Mouse (Mus musculus) liver, postnatal 0 days (tissue): Measurements from ENCODE around the gene Tbck. TPM values are rescaled to one million over a fixed set of nuclear protein-coding genes. Genes with fewer than 3 reads are reported as not detected.

Experiments used
- ATAC-seq: fragments of 200-750 bp; cut with Nextera tagmentation; 2 replicates; pipeline ENCODE4 v1.8.0; 2017; ENCODE audit warnings: mild to moderate bottlenecking, moderate library complexity
- DNase-seq: peaks from one replicate; pipeline ENCODE4 v3.0.0-alpha.2; 2016
- H3K27ac ChIP-seq: fragments of 300-500 bp; sonication (generic); 2 replicates; pipeline ENCODE4 v1.5.1; 2014; ENCODE audit warnings: antibody characterized with exemption, moderate library complexity, mild to moderate bottlenecking, low read depth
- H3K27me3 ChIP-seq: fragments of 300-500 bp; sonication (generic); 2 replicates; pipeline ENCODE4 v1.6.1; 2014; ENCODE audit warnings: low read length, control low read depth, mixed read lengths; ENCODE audit not compliant: insufficient read depth
- H3K36me3 ChIP-seq: fragments of 300-500 bp; sonication (generic); replicated peaks from 2 replicates; pipeline ENCODE4 v1.6.1; 2014; ENCODE audit warnings: mild to moderate bottlenecking, control low read depth, low read length, moderate library complexity, mixed read lengths; ENCODE audit not compliant: insufficient read depth
- H3K4me1 ChIP-seq: fragments of 300-500 bp; sonication (generic); 2 replicates; pipeline ENCODE4 v1.6.1; 2014; ENCODE audit warnings: antibody characterized with exemption, mild to moderate bottlenecking, control low read depth; ENCODE audit not compliant: insufficient read depth
- H3K4me2 ChIP-seq: fragments of 300-500 bp; sonication (generic); 2 replicates; pipeline ENCODE4 v1.6.1; 2014; ENCODE audit warnings: low read depth, mild to moderate bottlenecking, low read length, moderate library complexity, mixed read lengths
- H3K4me3 ChIP-seq: fragments of 300-500 bp; sonication (generic); 2 replicates; pipeline ENCODE4 v1.5.1; 2014; ENCODE audit warnings: low read depth, low read length
- H3K9ac ChIP-seq: fragments of 300-500 bp; sonication (generic); replicated peaks from 2 replicates; pipeline ENCODE4 v1.6.1; 2014; ENCODE audit warnings: mild to moderate bottlenecking, moderate library complexity
- H3K9me3 ChIP-seq: fragments of 300-500 bp; sonication (generic); 2 replicates; pipeline ENCODE4 v1.6.1; 2016; ENCODE audit warnings: mild to moderate bottlenecking, control low read depth, low read length, mixed read lengths
- CTCF ChIP-seq: sonication (generic); IDR thresholded peaks from 2 replicates; pipeline ENCODE4 v1.5.1; 2016; ENCODE audit warnings: antibody characterized with exemption, low read depth
- EP300 ChIP-seq: IDR thresholded peaks from 2 replicates; pipeline ENCODE4 v1.6.1; 2016; ENCODE audit warnings: antibody characterized with exemption, low read depth, mild to moderate bottlenecking
- WGBS: fragments of 180-500 bp; shearing (Covaris S2); extraction: QIAGEN DNeasy Blood & Tissue Kit; methylation state at CpG from one replicate; pipeline ENCODE4 v1.1.7; 2014; ENCODE audit not compliant: insufficient replicate concordance; 5-methylcytosine and 5-hydroxymethylcytosine counted together
- polyA plus RNA-seq: library from polyadenylated mRNA; unstranded; fragments of >200 nt; fragmentation: Nextera tagmentation; extraction: Ambion mirVana; gene quantifications from 2 replicates; pipeline ENCODE4 v1.2.1, GENCODE M21; 2015

Tbck gene
- polyA plus RNA-seq, 1 experiment from 2014 or later = 5.0 TPM

DNA sequence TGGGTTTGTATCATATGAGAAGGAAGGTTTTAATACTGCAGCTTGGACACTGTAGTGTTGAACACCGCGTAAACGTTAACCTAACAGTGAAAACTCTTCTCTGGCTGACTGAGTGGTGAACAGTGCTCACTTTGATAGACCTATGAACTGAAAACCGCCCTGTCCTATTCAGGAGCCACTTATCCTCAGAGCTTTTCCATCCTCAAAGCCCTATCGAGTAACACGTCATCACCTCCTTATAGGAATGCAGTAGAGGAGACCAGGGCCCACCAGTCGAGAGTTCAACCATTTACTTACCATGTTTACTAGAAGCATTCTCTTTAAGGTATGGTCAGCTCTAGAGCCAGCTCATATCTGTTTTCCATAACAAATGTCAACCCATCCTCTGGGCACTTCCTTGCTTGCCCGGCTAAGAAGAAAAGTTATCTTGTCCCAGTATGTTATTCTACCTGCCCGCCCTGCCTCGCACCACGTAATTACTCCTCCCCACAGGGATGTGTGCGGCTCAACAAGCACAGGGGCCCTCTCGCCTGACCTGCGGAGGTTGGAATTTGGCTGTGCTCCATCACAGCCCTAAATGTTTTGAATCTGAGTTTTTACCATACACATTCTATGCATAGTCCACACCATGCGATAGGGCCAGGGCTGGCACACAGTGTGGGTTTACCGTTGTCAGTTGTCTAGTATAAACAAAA lies 147.4 kb downstream of the Tbck start:
- H3K4me3 ChIP-seq = no peak overlapping the region
- no peaks in the 10 kb centered on the region for H3K4me1 ChIP-seq
- H3K27me3 ChIP-seq = no peaks in the 10 kb centered on the region
- no peak overlapping the region for H3K4me2 ChIP-seq
- DNase-seq (no peak), ATAC-seq (no peak)
- no peaks in the 10 kb centered on the region for H3K9me3 ChIP-seq
- H3K27ac ChIP-seq = no peak overlapping the region
- H3K9ac ChIP-seq = no peak overlapping the region
- 87% methylated on average over 16 of the region's 16 CpGs for WGBS
- TF ChIP-seq EP300 (no peak), CTCF (no peak)
- H3K36me3 ChIP-seq = 0 out of 2 replicates have a peak, but pooled peaks cover 3% of the 10 kb centered on the region

GRCm38 (mm10) chr3:132835118-132835794 lies 151.3 kb downstream of the Tbck start:
- no peak overlapping the region for H3K27ac ChIP-seq
- no peaks in the 10 kb centered on the region for H3K27me3 ChIP-seq
- no peak for ATAC-seq
- no peak for DNase-seq
- H3K9ac ChIP-seq = no peak overlapping the region
- TF ChIP-seq CTCF (no peak), EP300 (no peak)
- no peak overlapping the region for H3K4me2 ChIP-seq
- H3K36me3 ChIP-seq = peaks cover 6% of the 10 kb centered on the region
- WGBS = 57% methylated on average over 6 of the region's 6 CpGs
- no peak overlapping the region for H3K4me3 ChIP-seq
- no peaks in the 10 kb centered on the region for H3K9me3 ChIP-seq
- no peaks in the 10 kb centered on the region for H3K4me1 ChIP-seq

GRCm38 (mm10) chr3:132837134-132837533 lies 153.2 kb downstream of the Tbck start:
- no peaks in the 10 kb centered on the region for H3K4me1 ChIP-seq
- H3K27ac ChIP-seq = no peak overlapping the region
- H3K27me3 ChIP-seq = no peaks in the 10 kb centered on the region
- no peak overlapping the region for H3K9ac ChIP-seq
- ATAC-seq (no peak), DNase-seq (no peak)
- no peak overlapping the region for H3K4me2 ChIP-seq
- no peaks in the 10 kb centered on the region for H3K9me3 ChIP-seq
- H3K36me3 ChIP-seq = peaks cover 8% of the 10 kb centered on the region
- TF ChIP-seq EP300 (no peak), CTCF (no peak)
- H3K4me3 ChIP-seq = no peak overlapping the region
- WGBS = 87% methylated on average over 4 of the region's 4 CpGs

GRCm38 (mm10) chr3:132838656-132839417 lies 154.9 kb downstream of the Tbck start:
- no peak for TF ChIP-seq CTCF
- 82% methylated on average over 14 of the region's 15 CpGs for WGBS
- DNase-seq = no peak
- Histone ChIP-seq H3K4me1 (no peaks in the 10 kb centered on the region), H3K9me3 (no peaks in the 10 kb centered on the region), H3K27me3 (no peaks in the 10 kb centered on the region), H3K36me3 (peaks cover 8% of the 10 kb centered on the region), H3K4me2 (no peak overlapping the region), H3K27ac (no peak overlapping the region), H3K4me3 (no peak overlapping the region), H3K9ac (no peak overlapping the region)
- no peak for ATAC-seq

- Histone ChIP-seq H3K9ac (no peak overlapping the region), H3K27ac (no peak overlapping the region), H3K4me3 (no peak overlapping the region), H3K4me1 (no peaks in the 10 kb centered on the region), H3K27me3 (no peaks in the 10 kb centered on the region), H3K36me3 (peaks cover 8% of the 10 kb centered on the region), H3K4me2 (no peak overlapping the region), H3K9me3 (no peaks in the 10 kb centered on the region)
- DNase-seq = no peak
- no peak for TF ChIP-seq CTCF
- ATAC-seq = no peak
- WGBS = 91% methylated on average over 8 of the region's 8 CpGs
Measured at GRCm38 (mm10) chr3:132839516-132839915, 155.6 kb downstream of the Tbck start.

DNA sequence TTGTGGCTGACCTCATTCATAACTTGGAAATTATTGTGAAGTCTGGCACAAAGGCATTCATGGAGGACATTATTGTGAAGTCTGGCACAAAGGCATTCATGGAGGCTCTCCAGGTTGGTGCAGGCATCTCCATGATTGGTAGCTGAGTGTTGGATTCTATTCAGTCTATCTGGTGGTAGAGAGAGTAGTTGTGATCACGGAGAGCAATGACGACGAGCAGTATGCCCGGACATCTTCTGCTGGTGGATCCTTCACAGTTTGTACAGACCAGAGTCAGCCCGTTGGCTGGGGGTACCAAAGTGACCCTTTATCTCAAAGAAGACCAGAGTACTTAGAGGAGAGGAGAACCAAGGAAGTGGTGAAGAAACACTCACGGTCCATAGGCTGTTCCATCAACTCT lies 158.7 kb downstream of the Tbck start:
- H3K4me2 ChIP-seq = no peak overlapping the region
- no peak overlapping the region for H3K4me3 ChIP-seq
- TF ChIP-seq CTCF (no peak), EP300 (no peak)
- DNase-seq (no peak), ATAC-seq (no peak)
- WGBS = 89% methylated on average over 6 of the region's 6 CpGs
- H3K4me1 ChIP-seq = no peaks in the 10 kb centered on the region
- H3K9me3 ChIP-seq = no peaks in the 10 kb centered on the region
- no peak overlapping the region for H3K9ac ChIP-seq
- no peaks in the 10 kb centered on the region for H3K27me3 ChIP-seq
- no peak overlapping the region for H3K27ac ChIP-seq
- peaks cover 8% of the 10 kb centered on the region for H3K36me3 ChIP-seq
